Mouse (Mus musculus) cortical plate, adult 2 months (tissue): ENCODE results near the gene Hnrnpd.

Experiments
- CTCF ChIP-seq: fragments of 200-500 bp; IDR thresholded peaks from 2 replicates; pipeline ENCODE4 v1.5.1; 2011; ENCODE audit warnings: mild to moderate bottlenecking, control low read depth, low read length; ENCODE audit not compliant: insufficient read depth; ENCODE audit errors: extremely low read depth
- POLR2A ChIP-seq: fragments of 200-500 bp; IDR thresholded peaks from 2 replicates; pipeline ENCODE4 v1.6.1; 2011; ENCODE audit warnings: mild to moderate bottlenecking, low read length, control low read depth; ENCODE audit not compliant: insufficient read depth; ENCODE audit errors: extremely low read depth

GRCm38 (mm10) chr5:100005431-100005830 is 26.7 kb upstream of the Hnrnpd start:
- TF ChIP-seq CTCF, result no peak
- no peak for TF ChIP-seq POLR2A
